Mouse (Mus musculus): ENCODE results near the gene Tbl1x. TPM values are rescaled to one million over a fixed set of nuclear protein-coding genes. Genes with fewer than 3 reads are reported as not detected.

Tbl1x gene
- polyA plus RNA-seq, 1 experiment from 2014 or later = 82.8 TPM

DNA sequence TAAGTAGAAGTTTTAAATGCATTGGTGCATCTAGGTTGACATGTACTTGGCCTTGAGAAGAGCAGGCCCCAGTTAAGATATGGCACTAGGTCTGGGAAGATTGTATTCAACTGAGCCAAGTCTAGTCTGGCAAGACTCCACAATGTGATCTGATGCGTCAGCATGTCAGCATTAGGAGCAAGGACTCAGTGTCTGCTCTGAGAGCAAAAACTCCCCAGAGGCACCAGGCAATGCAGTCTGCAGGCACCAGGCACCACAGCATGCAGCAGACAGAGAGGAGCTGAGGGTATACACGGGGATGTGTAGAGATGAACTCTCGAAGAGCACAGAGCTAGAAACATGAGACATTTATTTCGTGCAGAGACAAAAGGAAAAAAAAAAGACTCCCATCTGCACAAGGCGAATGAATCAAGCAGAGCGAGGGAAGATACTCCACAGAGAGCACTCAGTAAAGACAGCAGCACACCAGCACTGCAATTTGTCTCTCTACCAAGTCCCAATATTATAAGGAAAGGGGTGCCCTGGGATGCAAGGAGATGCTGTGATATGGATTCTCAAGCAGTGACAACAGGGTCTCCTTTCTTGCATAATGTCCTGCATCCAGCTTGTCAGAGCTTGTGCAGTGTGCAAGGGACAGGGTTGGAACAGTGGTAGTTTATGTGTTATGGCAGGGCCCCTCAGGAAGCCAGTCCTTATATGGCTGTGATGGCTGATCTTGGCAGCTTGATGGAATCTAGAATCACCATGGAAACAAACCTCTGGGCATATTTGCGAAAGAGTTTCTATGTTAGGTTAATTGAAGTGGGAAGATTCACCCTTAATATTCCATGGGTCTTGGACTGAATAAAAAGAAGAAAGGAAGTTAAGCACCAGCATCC lies 22.7 kb upstream of the Tbl1x start:
- Histone ChIP-seq H3K36me3 (ENCODE audit: insufficient read depth) (no peaks in the 10 kb centered on the region), H3K4me1 (ENCODE audit: insufficient read depth) (no peaks in the 10 kb centered on the region), H3K27me3 (ENCODE audit: insufficient read depth, low read length) (no peaks in the 10 kb centered on the region), H3K9me3 (ENCODE audit: low read depth, low read length) (no peaks in the 10 kb centered on the region), H3K27ac (ENCODE audit: low read depth) (no peak overlapping the region), H3K4me2 (no peak overlapping the region), H3K4me3 (ENCODE audit: low read depth, low read length) (no peak overlapping the region), H3K9ac (no peak overlapping the region)
- no peak for TF ChIP-seq CTCF (IDR thresholded peaks at IDR 0.05; ENCODE audit: low read depth)
- 51% methylated on average over 7 of the region's 7 CpGs for WGBS
- DNase-seq = peak; percentile 55
- ATAC-seq (ENCODE audit: insufficient read depth) = peak; percentile 54; the same call in 1 of the 2 replicates

DNA sequence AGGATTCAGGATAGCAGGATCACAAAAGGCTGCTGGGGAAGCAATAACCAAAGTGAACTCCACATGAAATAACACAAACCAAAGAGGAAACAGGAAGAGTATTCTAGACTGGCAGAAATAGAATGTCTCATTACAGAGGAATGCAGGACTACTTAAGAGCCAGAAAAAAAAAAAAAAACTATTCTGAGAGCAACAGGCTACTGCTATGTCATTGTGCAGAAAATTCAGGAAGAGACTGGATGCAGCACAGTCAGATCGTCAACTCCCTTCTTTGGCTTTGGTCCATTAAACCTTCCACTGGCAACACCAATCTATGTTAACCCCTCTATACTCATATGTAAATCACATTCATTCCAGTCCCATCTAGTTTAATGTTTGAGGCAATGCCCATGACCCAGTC lies 20.7 kb upstream of the Tbl1x start:
- Histone ChIP-seq H3K4me1 (ENCODE audit: insufficient read depth) (no peaks in the 10 kb centered on the region), H3K9me3 (ENCODE audit: low read depth, low read length) (no peaks in the 10 kb centered on the region), H3K4me2 (no peak overlapping the region), H3K36me3 (ENCODE audit: insufficient read depth) (no peaks in the 10 kb centered on the region), H3K27me3 (ENCODE audit: insufficient read depth, low read length) (no peaks in the 10 kb centered on the region), H3K9ac (no peak overlapping the region), H3K27ac (ENCODE audit: low read depth) (no peak overlapping the region), H3K4me3 (ENCODE audit: low read depth, low read length) (no peak overlapping the region)
- DNase-seq (peak; percentile 36), ATAC-seq (ENCODE audit: insufficient read depth) (no peak; the same call in 1 of the 2 replicates)
- no peak for TF ChIP-seq CTCF (IDR thresholded peaks at IDR 0.05; ENCODE audit: low read depth)
- 21% methylated on average over 1 of the region's 1 CpGs for WGBS

DNA sequence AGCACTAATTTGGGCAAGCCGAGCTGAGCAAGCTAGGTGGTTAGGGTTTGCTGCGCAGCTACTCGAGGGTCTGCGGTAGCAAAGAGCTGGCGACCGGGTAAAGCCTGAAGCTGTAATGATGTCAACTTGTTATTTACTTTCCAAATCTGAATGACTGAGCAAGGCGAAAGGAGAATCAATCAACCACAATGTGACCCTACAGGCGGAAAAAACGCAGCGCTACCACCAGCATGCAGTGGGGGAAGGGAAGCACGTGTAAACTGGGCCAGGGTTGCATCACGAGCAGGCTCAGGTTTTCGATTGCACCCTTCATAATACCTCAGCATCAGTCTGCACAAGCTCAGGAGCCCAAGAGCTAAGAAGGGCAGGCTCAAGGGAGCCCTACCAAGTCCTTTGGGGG lies 1.7 kb upstream of the Tbl1x start:
- ATAC-seq (ENCODE audit: insufficient read depth) (peak; percentile 57; the same call in 1 of the 2 replicates), DNase-seq (peak; percentile 93)
- 13% methylated on average over 13 of the region's 13 CpGs for WGBS
- 0 out of 2 replicates have a peak, but pooled peaks cover 3% of the 10 kb centered on the region for H3K4me1 ChIP-seq (ENCODE audit: insufficient read depth)
- H3K27me3 ChIP-seq (ENCODE audit: insufficient read depth, low read length) = no peaks in the 10 kb centered on the region
- no peaks in the 10 kb centered on the region for H3K36me3 ChIP-seq (ENCODE audit: insufficient read depth)
- H3K9me3 ChIP-seq (ENCODE audit: low read depth, low read length) = no peaks in the 10 kb centered on the region
- peak; percentile 20 for TF ChIP-seq CTCF (IDR thresholded peaks at IDR 0.05; ENCODE audit: low read depth)
- no peak overlapping the region for H3K4me3 ChIP-seq (ENCODE audit: low read depth, low read length)
- H3K9ac ChIP-seq = no peak overlapping the region
- peak overlapping the region; percentile 70 for H3K4me2 ChIP-seq
- H3K27ac ChIP-seq (ENCODE audit: low read depth) = peak overlapping the region; percentile 96; the same call in 1 of the 2 replicates

DNA sequence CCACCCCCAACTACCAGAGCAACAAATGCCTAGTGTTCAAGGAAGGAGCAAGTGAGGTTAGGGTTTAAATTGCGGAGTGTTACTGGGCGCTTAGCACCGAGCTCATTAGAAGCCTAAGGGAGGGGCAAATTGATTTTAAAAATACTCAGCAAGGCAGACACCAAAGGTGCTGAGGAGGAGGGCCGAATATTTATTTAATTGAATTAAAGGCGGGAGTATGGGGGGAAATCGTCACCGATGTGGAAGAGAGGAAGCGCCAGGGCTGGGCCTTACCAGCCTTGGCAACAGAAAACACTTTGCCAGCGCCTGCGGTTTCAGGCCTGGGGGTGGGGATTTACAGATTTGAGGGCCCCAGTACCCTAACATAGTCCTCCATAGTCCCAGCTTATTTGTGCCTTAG lies 1.0 kb upstream of the Tbl1x start:
- DNase-seq = peak; percentile 19
- Histone ChIP-seq H3K9me3 (ENCODE audit: low read depth, low read length) (no peaks in the 10 kb centered on the region), H3K36me3 (ENCODE audit: insufficient read depth) (no peaks in the 10 kb centered on the region), H3K27me3 (ENCODE audit: insufficient read depth, low read length) (no peaks in the 10 kb centered on the region), H3K4me2 (peak overlapping the region; percentile 70), H3K9ac (no peak overlapping the region), H3K4me1 (ENCODE audit: insufficient read depth) (0 out of 2 replicates have a peak, but pooled peaks cover 3% of the 10 kb centered on the region), H3K4me3 (ENCODE audit: low read depth, low read length) (peak overlapping the region; percentile 61), H3K27ac (ENCODE audit: low read depth) (peak overlapping the region; percentile 96; the same call in 1 of the 2 replicates)
- WGBS = 11% methylated on average over 10 of the region's 10 CpGs
- ATAC-seq (ENCODE audit: insufficient read depth) = peak; percentile 5; the same call in 1 of the 2 replicates
- no peak for TF ChIP-seq CTCF (IDR thresholded peaks at IDR 0.05; ENCODE audit: low read depth)

DNA sequence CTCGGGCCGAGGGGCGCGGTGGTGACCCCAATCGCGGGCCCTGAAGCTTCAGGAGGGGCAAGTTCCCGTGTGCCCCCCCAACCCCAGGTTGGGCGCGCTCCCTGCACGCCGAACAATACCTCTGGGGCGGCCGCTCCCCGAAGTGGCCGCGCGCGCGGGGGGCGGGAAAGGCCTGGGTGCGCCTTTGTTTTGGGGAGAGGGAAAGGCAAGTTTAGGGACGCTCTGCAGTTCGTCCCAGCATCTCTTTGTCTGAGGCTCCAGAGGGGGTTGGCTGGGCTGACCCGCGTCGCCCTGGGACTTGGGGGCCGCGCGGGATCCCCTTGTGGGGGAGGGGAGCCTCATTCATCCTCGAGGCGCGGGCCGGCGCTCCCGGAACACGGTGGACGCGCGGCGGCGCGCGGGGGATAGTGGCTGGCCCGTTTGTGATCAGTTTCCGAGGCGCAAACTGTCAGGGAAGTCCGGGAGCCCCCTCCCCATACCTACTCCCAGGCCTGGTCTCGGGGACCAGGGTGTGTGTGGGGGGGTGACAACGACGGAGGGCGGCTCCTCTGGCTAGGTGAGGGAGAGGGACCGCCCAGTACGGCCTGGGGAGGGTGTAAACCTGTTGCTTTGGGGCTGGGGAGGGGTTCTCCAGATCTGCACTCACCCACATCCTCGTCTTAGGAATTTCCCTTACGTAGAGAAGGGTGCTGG lies 634 bp downstream of the Tbl1x start:
- Histone ChIP-seq H3K4me1 (ENCODE audit: insufficient read depth) (0 out of 2 replicates have a peak, but pooled peaks cover 3% of the 10 kb centered on the region), H3K9ac (peak overlapping the region; percentile 83), H3K27me3 (ENCODE audit: insufficient read depth, low read length) (no peaks in the 10 kb centered on the region), H3K4me2 (peak overlapping the region; percentile 70), H3K4me3 (ENCODE audit: low read depth, low read length) (peak overlapping the region; percentile 61), H3K36me3 (ENCODE audit: insufficient read depth) (no peaks in the 10 kb centered on the region), H3K27ac (ENCODE audit: low read depth) (peak overlapping the region; percentile 96), H3K9me3 (ENCODE audit: low read depth, low read length) (no peaks in the 10 kb centered on the region)
- no peak for TF ChIP-seq CTCF (IDR thresholded peaks at IDR 0.05; ENCODE audit: low read depth)
- WGBS = 14% methylated on average over 40 of the region's 55 CpGs
- ATAC-seq (ENCODE audit: insufficient read depth) = peak; percentile 18
- peak; percentile 59 for DNase-seq

DNA sequence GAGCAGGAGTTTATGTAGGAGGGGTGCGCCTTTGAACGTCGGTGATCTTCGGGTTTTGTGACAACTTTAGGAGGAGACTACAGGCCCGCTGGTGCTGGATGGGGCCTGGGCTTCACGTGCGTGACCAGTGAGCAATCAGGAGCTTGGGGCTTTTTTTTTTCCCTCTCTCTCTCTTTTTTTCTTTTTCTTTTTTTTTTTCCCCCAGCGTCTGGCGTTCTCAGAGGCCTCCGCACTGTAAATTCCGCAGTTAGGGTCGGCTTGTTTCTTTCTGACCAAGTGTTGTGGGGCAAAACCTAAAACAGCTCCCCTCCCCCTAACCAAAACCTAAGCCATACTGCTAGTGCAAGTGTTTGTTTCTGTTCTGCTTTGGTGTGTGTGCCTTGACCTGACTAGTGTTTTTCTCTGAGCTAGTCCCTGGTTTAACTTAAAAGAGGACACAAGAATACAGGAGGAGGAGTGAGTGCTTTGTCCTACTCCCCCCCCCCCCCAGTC lies 1.2 kb downstream of the Tbl1x start:
- DNase-seq (no peak), ATAC-seq (ENCODE audit: insufficient read depth) (no peak)
- Histone ChIP-seq H3K9me3 (ENCODE audit: low read depth, low read length) (no peaks in the 10 kb centered on the region), H3K4me1 (ENCODE audit: insufficient read depth) (0 out of 2 replicates have a peak, but pooled peaks cover 3% of the 10 kb centered on the region), H3K27me3 (ENCODE audit: insufficient read depth, low read length) (no peaks in the 10 kb centered on the region), H3K36me3 (ENCODE audit: insufficient read depth) (no peaks in the 10 kb centered on the region), H3K9ac (peak overlapping the region; percentile 83), H3K4me3 (ENCODE audit: low read depth, low read length) (peak overlapping the region; percentile 61), H3K4me2 (peak overlapping the region; percentile 70), H3K27ac (ENCODE audit: low read depth) (peak overlapping the region; percentile 96; the same call in 1 of the 2 replicates)
- 12% methylated on average over 12 of the region's 12 CpGs for WGBS
- TF ChIP-seq CTCF (IDR thresholded peaks at IDR 0.05; ENCODE audit: low read depth) = no peak
